Mouse (Mus musculus) T-helper 1 cell (primary cell): Measurements from ENCODE around the gene Smtn.

Source experiments
- in situ Hi-C: fragments of 300-600 bp; cut with MboI, MseI; formaldehyde crosslinking; loops from one replicate; pipeline ENCODE4 v1.15.1; 2025; ENCODE audit warnings: high pct_unique_total_duplicates

Gene Smtn

GRCm38 (mm10) chr11:3510321-3510720 lies 30.1 kb downstream of the Smtn start:
- in situ Hi-C loops = loop anchor here (10.0 kb wide), 1 partner anchor 46 kb away; no protein-coding TSS in a partner anchor

GRCm38 (mm10) chr11:3509181-3510085 lies 31.0 kb downstream of the Smtn start:
- in situ Hi-C loops = loop anchor here (10.0 kb wide), 1 partner anchor 45 kb away; no protein-coding TSS in a partner anchor

- in situ Hi-C loops = no loop called here
These were observed 32.2 kb downstream of the Smtn start for GRCm38 (mm10) chr11:3508226-3508625.

GRCm38 (mm10) chr11:3503755-3504693 lies 36.4 kb downstream of the Smtn start:
- in situ Hi-C loops = no loop called here

GRCm38 (mm10) chr11:3502459-3503072 lies 37.8 kb downstream of the Smtn start:
- in situ Hi-C loops = no loop called here

- in situ Hi-C loops = no loop called here
These were observed 38.4 kb downstream of the Smtn start for GRCm38 (mm10) chr11:3502057-3502456.

GRCm38 (mm10) chr11:3497296-3497695 lies 43.1 kb downstream of the Smtn start:
- in situ Hi-C loops = no loop called here

GRCm38 (mm10) chr11:3496756-3497155 lies 43.7 kb downstream of the Smtn start:
- in situ Hi-C loops = no loop called here

GRCm38 (mm10) chr11:3495496-3495895 lies 44.9 kb downstream of the Smtn start:
- in situ Hi-C loops = no loop called here

GRCm38 (mm10) chr11:3494857-3495256 lies 45.6 kb downstream of the Smtn start:
- in situ Hi-C loops = no loop called here

GRCm38 (mm10) chr11:3492748-3493147 lies 47.7 kb downstream of the Smtn start:
- in situ Hi-C loops = no loop called here

GRCm38 (mm10) chr11:3489036-3489435 lies 51.4 kb downstream of the Smtn start:
- in situ Hi-C loops = no loop called here

- in situ Hi-C loops = no loop called here
These were observed 52.4 kb downstream of the Smtn start, which contains the start of gene Pla2g3 for GRCm38 (mm10) chr11:3487952-3488570. Gene Pla2g3 (plus strand): TSS chr11:3488284.

- in situ Hi-C loops = no loop called here
These were observed 54.1 kb downstream of the Smtn start for GRCm38 (mm10) chr11:3486349-3486748.

- in situ Hi-C loops = no loop called here
These were observed 56.3 kb downstream of the Smtn start for GRCm38 (mm10) chr11:3483980-3484642.

GRCm38 (mm10) chr11:3475489-3475888 lies 64.9 kb downstream of the Smtn start:
- in situ Hi-C loops = no loop called here

GRCm38 (mm10) chr11:3474480-3475115 lies 65.8 kb downstream of the Smtn start:
- in situ Hi-C loops = no loop called here

GRCm38 (mm10) chr11:3472484-3472883 lies 67.9 kb downstream of the Smtn start:
- in situ Hi-C loops = no loop called here

GRCm38 (mm10) chr11:3471448-3471850 lies 69.0 kb downstream of the Smtn start:
- in situ Hi-C loops = no loop called here
